Mouse (Mus musculus): ENCODE measurements around the gene Tada2b. TPM values are rescaled to one million over a fixed set of nuclear protein-coding genes. Genes with fewer than 3 reads are reported as not detected.
A peak's percentile ranks its signal among the peaks of the same experiment; 100 is the strongest.

Gene Tada2b
- 2.5 and 2.7 TPM in 2 replicates for polyA plus RNA-seq (2016; fragmentation: Nextera tagmentation; extraction: Ambion mirVana)

DNA sequence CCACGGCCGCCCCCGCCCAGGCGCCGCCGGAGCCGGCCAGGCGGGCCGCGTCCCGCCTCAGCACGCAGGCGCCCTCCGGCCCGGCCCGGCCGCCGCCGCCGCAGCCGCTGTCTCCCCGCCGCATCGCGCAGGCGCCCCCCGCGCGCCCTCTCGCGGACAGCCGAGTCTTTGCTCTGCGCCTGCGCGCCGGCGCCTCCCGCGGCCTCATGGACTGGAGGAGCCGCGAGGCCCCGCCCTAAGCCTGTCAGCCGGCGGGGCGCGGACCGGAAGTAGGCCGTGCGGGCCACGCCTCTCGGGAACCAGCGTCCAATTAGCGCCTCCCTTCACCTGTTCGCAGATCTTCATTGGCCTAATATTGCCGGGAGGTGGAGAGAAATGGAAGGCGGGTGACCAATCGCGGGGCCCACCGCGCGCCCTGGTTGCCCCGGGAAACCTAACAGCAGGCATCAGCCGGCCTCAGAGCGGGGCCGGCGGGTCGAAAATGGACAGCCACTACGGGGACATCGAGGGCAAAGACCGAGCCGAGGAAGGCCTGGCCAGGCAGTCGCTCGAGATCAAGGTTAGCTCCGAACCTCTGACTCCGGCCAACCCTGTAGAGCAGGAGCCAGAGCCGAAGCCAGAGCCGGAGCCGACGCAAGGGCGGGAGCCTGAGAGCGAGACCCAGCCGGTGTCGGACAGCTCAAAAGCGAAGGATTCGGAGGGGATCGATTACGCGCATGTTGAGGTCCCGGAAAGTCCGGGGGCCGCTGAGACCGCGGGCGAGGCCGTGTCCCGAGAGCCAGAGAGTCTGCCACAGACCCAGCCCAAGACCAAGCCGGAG, at the start of gene Tada2b, which contains the start of gene Ccdc96:
TSS of gene Tada2b (minus strand) at position 115 of the 820 bp plus-strand sequence.
TSS of gene Ccdc96 (plus strand) at position 418 of the 820 bp plus-strand sequence.
- peak within 1 kb of the TSS; percentile 95 for H3K9ac ChIP-seq (replicated peaks)
- ATAC-seq (ENCODE audit: low FRiP score, low read depth), result peak; percentile 98
- peaks cover 9% of the 10 kb centered on the region for H3K27me3 ChIP-seq
- peak within 1 kb of the TSS; percentile 91 for H3K4me3 ChIP-seq
- WGBS, result under 1% methylated on average over 86 of the region's 97 CpGs
- H3K9me3 ChIP-seq, result peaks cover 4% of the 10 kb centered on the region; the same call in 1 of the 2 replicates
- peaks cover 43% of the 10 kb centered on the region for H3K4me1 ChIP-seq
- peak within 1 kb of the TSS; percentile 85 for H3K27ac ChIP-seq (replicated peaks)
- H3K4me2 ChIP-seq (replicated peaks), result peak within 1 kb of the TSS; percentile 93
- 0 out of 2 replicates have a peak, but pooled peaks cover 7% of the 10 kb centered on the region for H3K36me3 ChIP-seq

GRCm38 (mm10) chr5:36530129-36530751, 46.2 kb upstream of the Tada2b start:
- Histone ChIP-seq H3K27me3 (no peaks in the 10 kb centered on the region), H3K4me3 (peak overlapping the region; percentile 85), H3K27ac (replicated peaks) (peak overlapping the region; percentile 78), H3K36me3 (no peaks in the 10 kb centered on the region), H3K9me3 (no peaks in the 10 kb centered on the region), H3K4me1 (peaks cover 32% of the 10 kb centered on the region), H3K4me2 (replicated peaks) (peak overlapping the region; percentile 84), H3K9ac (replicated peaks) (peak overlapping the region; percentile 87)
- peak; percentile 98 for ATAC-seq (ENCODE audit: low FRiP score, low read depth)
- WGBS, result under 1% methylated on average over 28 of the region's 28 CpGs

DNA sequence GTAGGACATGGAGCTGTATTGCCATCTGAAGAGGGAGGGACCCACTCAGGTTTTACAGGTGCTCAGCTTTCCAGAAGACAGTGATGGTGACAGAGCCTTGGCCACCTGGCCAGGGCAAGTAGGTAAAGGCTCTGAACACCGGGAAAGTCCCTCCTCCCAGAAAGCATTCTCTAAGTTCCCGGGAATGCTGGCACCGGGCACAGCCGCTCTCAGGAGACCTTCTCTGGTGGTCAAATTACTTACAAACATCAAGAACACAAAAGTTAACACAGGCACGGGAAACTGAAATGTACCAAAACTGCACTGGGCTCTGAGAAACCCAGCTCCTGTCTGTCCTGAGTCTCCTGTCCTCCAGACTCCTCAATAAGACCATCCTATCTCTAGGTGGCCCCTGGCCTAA, 45.6 kb upstream of the Tada2b start:
- WGBS, result 22% methylated on average over 5 of the region's 5 CpGs

DNA sequence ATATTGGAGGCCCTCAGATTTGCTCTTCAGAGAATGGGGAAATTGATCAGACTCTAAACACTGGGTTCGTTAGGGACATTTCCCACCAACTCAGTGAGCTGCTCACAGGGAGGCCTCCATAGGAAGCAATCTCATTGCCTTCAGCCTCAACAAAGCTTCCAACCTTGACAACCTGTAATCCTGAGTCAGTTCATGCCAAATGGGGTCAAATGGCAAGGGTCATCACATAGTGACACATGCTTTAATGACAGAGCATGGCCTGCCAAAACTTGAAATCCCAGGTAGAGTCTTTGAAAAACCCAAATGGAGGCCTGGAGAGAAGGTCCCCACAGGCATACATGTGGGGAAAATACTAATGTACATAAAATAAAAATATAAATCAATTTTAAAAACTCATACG, 42.8 kb upstream of the Tada2b start:
- WGBS, result 90% methylated on average over 2 of the region's 2 CpGs
- no peak overlapping the region for H3K4me3 ChIP-seq
- ATAC-seq (ENCODE audit: low FRiP score, low read depth), result no peak
- H3K4me2 ChIP-seq (replicated peaks), result no peak overlapping the region
- H3K4me1 ChIP-seq, result peaks cover 32% of the 10 kb centered on the region
- H3K27ac ChIP-seq (replicated peaks), result no peak overlapping the region
- H3K36me3 ChIP-seq, result peaks cover 18% of the 10 kb centered on the region
- no peak overlapping the region for H3K9ac ChIP-seq (replicated peaks)
- H3K9me3 ChIP-seq, result no peaks in the 10 kb centered on the region
- H3K27me3 ChIP-seq, result no peaks in the 10 kb centered on the region

More for the DNA sequence above, 45.6 kb upstream of the Tada2b start:
- peaks cover 32% of the 10 kb centered on the region for H3K4me1 ChIP-seq
- peak overlapping the region; percentile 84 for H3K4me2 ChIP-seq (replicated peaks)
- no peaks in the 10 kb centered on the region for H3K9me3 ChIP-seq
- H3K36me3 ChIP-seq, result no peaks in the 10 kb centered on the region
- H3K27me3 ChIP-seq, result no peaks in the 10 kb centered on the region
- no peak for ATAC-seq (ENCODE audit: low FRiP score, low read depth)
- peak overlapping the region; percentile 87 for H3K9ac ChIP-seq (replicated peaks)
- H3K27ac ChIP-seq (replicated peaks), result peak overlapping the region; percentile 78
- H3K4me3 ChIP-seq, result peak overlapping the region; percentile 85

- ATAC-seq (ENCODE audit: low FRiP score, low read depth), result no peak
- H3K4me3 ChIP-seq, result no peak overlapping the region
- 87% methylated on average over 5 of the region's 5 CpGs for WGBS
- H3K4me2 ChIP-seq (replicated peaks), result no peak overlapping the region
- H3K4me1 ChIP-seq, result peaks cover 32% of the 10 kb centered on the region
- no peaks in the 10 kb centered on the region for H3K27me3 ChIP-seq
- no peaks in the 10 kb centered on the region for H3K9me3 ChIP-seq
- H3K27ac ChIP-seq (replicated peaks), result no peak overlapping the region
- peaks cover 23% of the 10 kb centered on the region for H3K36me3 ChIP-seq
- no peak overlapping the region for H3K9ac ChIP-seq (replicated peaks)
Measured at GRCm38 (mm10) chr5:36526274-36526673, 42.2 kb upstream of the Tada2b start.

GRCm38 (mm10) chr5:36525216-36525615, 41.1 kb upstream of the Tada2b start:
- Histone ChIP-seq H3K4me3 (no peak overlapping the region), H3K4me1 (peaks cover 26% of the 10 kb centered on the region), H3K27me3 (no peaks in the 10 kb centered on the region), H3K9ac (replicated peaks) (no peak overlapping the region), H3K36me3 (peaks cover 33% of the 10 kb centered on the region), H3K4me2 (replicated peaks) (no peak overlapping the region), H3K9me3 (no peaks in the 10 kb centered on the region), H3K27ac (replicated peaks) (no peak overlapping the region)
- no peak for ATAC-seq (ENCODE audit: low FRiP score, low read depth)
- 72% methylated on average over 2 of the region's 2 CpGs for WGBS

GRCm38 (mm10) chr5:36523219-36523703, 39.2 kb upstream of the Tada2b start:
- peaks cover 52% of the 10 kb centered on the region for H3K36me3 ChIP-seq
- 84% methylated on average over 5 of the region's 5 CpGs for WGBS
- no peak for ATAC-seq (ENCODE audit: low FRiP score, low read depth)

GRCm38 (mm10) chr5:36522782-36523181, 38.7 kb upstream of the Tada2b start:
- no peak overlapping the region for H3K9ac ChIP-seq (replicated peaks)
- H3K27ac ChIP-seq (replicated peaks), result no peak overlapping the region
- H3K9me3 ChIP-seq, result no peaks in the 10 kb centered on the region
- WGBS, result 91% methylated on average over 2 of the region's 2 CpGs
- peaks cover 57% of the 10 kb centered on the region for H3K36me3 ChIP-seq
- H3K4me2 ChIP-seq (replicated peaks), result no peak overlapping the region
- no peak for ATAC-seq (ENCODE audit: low FRiP score, low read depth)
- H3K4me3 ChIP-seq, result no peak overlapping the region
- H3K4me1 ChIP-seq, result peaks cover 5% of the 10 kb centered on the region; the same call in 1 of the 2 replicates
- H3K27me3 ChIP-seq, result no peaks in the 10 kb centered on the region

More at GRCm38 (mm10) chr5:36523219-36523703, 39.2 kb upstream of the Tada2b start:
- H3K27me3 ChIP-seq, result no peaks in the 10 kb centered on the region
- H3K9ac ChIP-seq (replicated peaks), result no peak overlapping the region
- peaks cover 9% of the 10 kb centered on the region for H3K4me1 ChIP-seq
- no peak overlapping the region for H3K27ac ChIP-seq (replicated peaks)
- no peaks in the 10 kb centered on the region for H3K9me3 ChIP-seq
- no peak overlapping the region for H3K4me3 ChIP-seq
- H3K4me2 ChIP-seq (replicated peaks), result no peak overlapping the region

DNA sequence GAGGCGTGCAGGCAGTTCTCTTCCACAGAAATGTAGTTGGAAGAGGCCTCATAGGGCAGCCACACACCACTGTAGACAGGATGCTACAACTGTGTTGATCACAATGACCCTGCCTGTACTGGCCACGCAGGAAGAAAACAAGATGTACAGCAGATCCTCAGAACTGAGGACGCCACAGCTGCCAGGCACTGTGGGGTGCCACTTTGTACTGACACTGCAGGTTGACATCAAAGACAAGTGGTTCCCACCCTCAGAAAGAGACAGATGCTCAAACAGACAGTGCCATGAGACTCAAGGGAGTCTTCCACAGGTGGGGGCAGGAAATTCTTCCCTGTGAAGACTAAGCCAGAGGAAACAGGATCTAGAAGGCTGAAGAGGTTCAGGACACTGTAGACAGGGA, 35.7 kb upstream of the Tada2b start:
- WGBS, result 75% methylated on average over 3 of the region's 3 CpGs
- H3K27ac ChIP-seq (replicated peaks), result no peak overlapping the region
- no peaks in the 10 kb centered on the region for H3K4me1 ChIP-seq
- H3K9me3 ChIP-seq, result no peaks in the 10 kb centered on the region
- H3K36me3 ChIP-seq, result peaks cover 74% of the 10 kb centered on the region
- H3K4me2 ChIP-seq (replicated peaks), result no peak overlapping the region
- no peaks in the 10 kb centered on the region for H3K27me3 ChIP-seq
- H3K9ac ChIP-seq (replicated peaks), result no peak overlapping the region
- ATAC-seq (ENCODE audit: low FRiP score, low read depth), result no peak
- no peak overlapping the region for H3K4me3 ChIP-seq

DNA sequence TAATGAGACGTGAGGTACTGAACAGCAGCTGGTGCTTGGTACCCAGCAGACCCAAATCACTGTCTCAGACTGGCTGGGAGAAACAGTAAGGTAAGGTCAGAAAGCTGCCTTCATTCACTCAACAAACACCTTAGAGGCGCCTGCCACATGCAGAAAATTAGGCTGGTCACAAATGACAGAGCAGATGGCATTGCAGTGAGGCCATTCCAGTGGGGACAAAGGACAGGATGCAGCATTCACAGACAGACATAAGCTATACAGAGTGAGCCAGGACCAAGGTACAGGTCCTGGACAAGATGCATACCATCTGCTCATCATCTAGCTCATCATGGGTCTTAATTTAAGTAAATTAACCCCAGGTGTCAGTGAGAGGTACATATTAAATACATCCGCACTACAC, 33.5 kb upstream of the Tada2b start:
- no peak overlapping the region for H3K4me2 ChIP-seq (replicated peaks)
- no peaks in the 10 kb centered on the region for H3K4me1 ChIP-seq
- H3K27ac ChIP-seq (replicated peaks), result no peak overlapping the region
- no peak overlapping the region for H3K4me3 ChIP-seq
- WGBS, result 81% methylated on average over 3 of the region's 3 CpGs
- no peaks in the 10 kb centered on the region for H3K27me3 ChIP-seq
- no peaks in the 10 kb centered on the region for H3K9me3 ChIP-seq
- no peak for ATAC-seq (ENCODE audit: low FRiP score, low read depth)
- peaks cover 78% of the 10 kb centered on the region for H3K36me3 ChIP-seq
- H3K9ac ChIP-seq (replicated peaks), result no peak overlapping the region

DNA sequence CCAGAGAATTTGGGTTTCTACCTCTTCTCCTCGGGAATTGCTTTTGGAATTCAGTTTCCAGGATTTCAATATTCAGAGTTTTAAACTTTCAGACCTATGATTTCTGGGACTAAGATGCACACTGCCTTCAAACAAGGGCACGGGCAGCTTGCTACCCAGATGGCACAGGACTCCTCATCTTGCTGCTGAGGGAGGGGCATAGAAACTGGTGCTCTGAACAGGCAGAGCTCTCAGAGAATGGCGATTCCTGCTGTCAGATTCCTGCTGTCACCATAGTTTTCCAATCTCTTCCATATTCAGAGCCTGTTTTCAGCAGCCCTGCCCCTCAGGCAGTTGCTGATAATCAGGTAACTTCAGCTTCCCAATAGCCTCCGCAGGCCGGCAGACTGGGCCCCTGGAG, 31.5 kb upstream of the Tada2b start:
- H3K4me1 ChIP-seq, result no peaks in the 10 kb centered on the region
- H3K9me3 ChIP-seq, result no peaks in the 10 kb centered on the region
- H3K27ac ChIP-seq (replicated peaks), result 0 out of 2 replicates have a peak overlapping the region, but pooled peaks have one; percentile 0
- 88% methylated on average over 5 of the region's 5 CpGs for WGBS
- peaks cover 80% of the 10 kb centered on the region for H3K36me3 ChIP-seq
- H3K9ac ChIP-seq (replicated peaks), result no peak overlapping the region
- ATAC-seq (ENCODE audit: low FRiP score, low read depth), result no peak
- H3K27me3 ChIP-seq, result no peaks in the 10 kb centered on the region
- H3K4me3 ChIP-seq, result no peak overlapping the region
- no peak overlapping the region for H3K4me2 ChIP-seq (replicated peaks)

GRCm38 (mm10) chr5:36515126-36515525, 31.0 kb upstream of the Tada2b start:
- H3K4me1 ChIP-seq, result no peaks in the 10 kb centered on the region
- H3K27me3 ChIP-seq, result no peaks in the 10 kb centered on the region
- no peak overlapping the region for H3K27ac ChIP-seq (replicated peaks)
- 97% methylated on average over 1 of the region's 1 CpGs for WGBS
- peaks cover 79% of the 10 kb centered on the region for H3K36me3 ChIP-seq
- no peak overlapping the region for H3K4me3 ChIP-seq
- no peaks in the 10 kb centered on the region for H3K9me3 ChIP-seq
- ATAC-seq (ENCODE audit: low FRiP score, low read depth), result no peak
- H3K9ac ChIP-seq (replicated peaks), result no peak overlapping the region
- no peak overlapping the region for H3K4me2 ChIP-seq (replicated peaks)

Data from midbrain, embryonic 12.5 days (tissue).